Mouse (Mus musculus) adrenal gland, postnatal 36 days (tissue): ENCODE data around the gene Fndc7. TPM values are rescaled to one million over a fixed set of nuclear protein-coding genes. Genes with fewer than 3 reads are reported as not detected.
"Not testable (repeated sequence)": the region's sequence is repeated elsewhere in the genome, so short reads cannot be mapped to it uniquely, and the experiment has no call there.

Source experiments
- DNase-seq, 2 experiments: peaks; one replicate each; pipeline ENCODE4 v3.0.0; 2021; ENCODE audit warnings: mixed read lengths in 1 of 2
- total RNA-seq, 2 experiments: library from RNA; stranded (reverse); gene quantifications; 2 replicates each; pipeline ENCODE4 v1.2.3; 2021

The Fndc7 gene
- total RNA-seq, 2 experiments from 2014 or later: 0.17 to 0.40 TPM

GRCm38 (mm10) chr3:108853266-108853665 is 36.5 kb downstream of the Fndc7 start:
- DNase-seq: no peak

GRCm38 (mm10) chr3:108851996-108852697 is 37.7 kb downstream of the Fndc7 start:
- no peak for DNase-seq

- DNase-seq: no peak
Measured at GRCm38 (mm10) chr3:108851554-108851953, 38.3 kb downstream of the Fndc7 start.

- DNase-seq: no peak
Measured at GRCm38 (mm10) chr3:108851075-108851474, 38.7 kb downstream of the Fndc7 start.

- DNase-seq: peak; percentile 71 to 79
Measured at GRCm38 (mm10) chr3:108850506-108850905, 39.3 kb downstream of the Fndc7 start.

GRCm38 (mm10) chr3:108846616-108847015 is 43.2 kb downstream of the Fndc7 start:
- no peak for DNase-seq

GRCm38 (mm10) chr3:108844521-108844920 is 45.3 kb downstream of the Fndc7 start:
- DNase-seq: peak in 1 of 2 experiments; percentile 10

- DNase-seq: peak; percentile 11 to 26
Measured at GRCm38 (mm10) chr3:108844026-108844425, 45.8 kb downstream of the Fndc7 start.

GRCm38 (mm10) chr3:108840716-108841054 is 49.1 kb downstream of the Fndc7 start:
- no peak for DNase-seq

- peak; percentile 99 for DNase-seq
Measured at GRCm38 (mm10) chr3:108840000-108840715, 49.6 kb downstream of the Fndc7 start, which contains the start of gene Stxbp3. Stxbp3 (minus strand) TSS chr3:108840526.

GRCm38 (mm10) chr3:108839647-108839999 is 50.2 kb downstream of the Fndc7 start:
- DNase-seq: no peak

- no peak for DNase-seq
Measured at GRCm38 (mm10) chr3:108838980-108839379, 50.8 kb downstream of the Fndc7 start.

- DNase-seq: no peak
Measured at GRCm38 (mm10) chr3:108836931-108837330, 52.9 kb downstream of the Fndc7 start.

GRCm38 (mm10) chr3:108833717-108834116 is 56.1 kb downstream of the Fndc7 start:
- DNase-seq: not testable (repeated sequence)

GRCm38 (mm10) chr3:108831750-108832149 is 58.1 kb downstream of the Fndc7 start:
- DNase-seq: no peak

GRCm38 (mm10) chr3:108830493-108830892 is 59.3 kb downstream of the Fndc7 start:
- DNase-seq: peak in 1 of 2 experiments; percentile 11

GRCm38 (mm10) chr3:108815631-108816030 is 74.2 kb downstream of the Fndc7 start:
- no peak for DNase-seq

GRCm38 (mm10) chr3:108810747-108811263 is 79.0 kb downstream of the Fndc7 start:
- peak in 1 of 2 experiments; percentile 54 for DNase-seq

GRCm38 (mm10) chr3:108805622-108806021 is 84.2 kb downstream of the Fndc7 start:
- no peak for DNase-seq
